Mouse (Mus musculus) hindbrain, embryonic 10.5 days (tissue): Measurements from ENCODE around the gene P3h2. TPM values are rescaled to one million over a fixed set of nuclear protein-coding genes. Genes with fewer than 3 reads are reported as not detected.

Experiments used
- DNase-seq: peaks from one replicate; pipeline ENCODE4 v3.0.0-alpha.2; 2017; ENCODE audit warnings: low spot score
- H3K27ac ChIP-seq: fragments of 300-500 bp; sonication (generic); 2 replicates; pipeline ENCODE4 v1.5.1; 2016; ENCODE audit warnings: mild to moderate bottlenecking, moderate library complexity
- H3K27me3 ChIP-seq: fragments of 300-500 bp; sonication (generic); 2 replicates; pipeline ENCODE4 v1.6.1; 2016; ENCODE audit warnings: mild to moderate bottlenecking; ENCODE audit not compliant: poor library complexity, insufficient read depth, severe bottlenecking
- H3K36me3 ChIP-seq: fragments of 300-500 bp; sonication (generic); 2 replicates; pipeline ENCODE4 v1.6.1; 2016; ENCODE audit warnings: mild to moderate bottlenecking, moderate library complexity
- H3K4me1 ChIP-seq: fragments of 300-500 bp; sonication (generic); replicated peaks from 2 replicates; pipeline ENCODE4 v1.6.1; 2016; ENCODE audit warnings: mild to moderate bottlenecking
- H3K4me3 ChIP-seq: fragments of 300-500 bp; sonication (generic); 2 replicates; pipeline ENCODE4 v1.5.1; 2016; ENCODE audit warnings: mild to moderate bottlenecking, moderate library complexity
- H3K9me3 ChIP-seq: fragments of 300-500 bp; sonication (generic); 2 replicates; pipeline ENCODE4 v1.6.1; 2016; ENCODE audit warnings: mild to moderate bottlenecking, moderate library complexity
- WGBS: fragments of 180-500 bp; shearing (Covaris S2); methylation state at CpG from one replicate; pipeline ENCODE4 v1.1.7; 2016; 5-methylcytosine and 5-hydroxymethylcytosine counted together
- polyA plus RNA-seq: library from polyadenylated mRNA; unstranded; fragments of >200 nt; fragmentation: Nextera tagmentation; extraction: Ambion mirVana; gene quantifications from 2 replicates; pipeline ENCODE4 v1.2.1, GENCODE M21; 2016

The P3h2 gene
- polyA plus RNA-seq, 1 experiment from 2014 or later: 1.9 TPM

DNA sequence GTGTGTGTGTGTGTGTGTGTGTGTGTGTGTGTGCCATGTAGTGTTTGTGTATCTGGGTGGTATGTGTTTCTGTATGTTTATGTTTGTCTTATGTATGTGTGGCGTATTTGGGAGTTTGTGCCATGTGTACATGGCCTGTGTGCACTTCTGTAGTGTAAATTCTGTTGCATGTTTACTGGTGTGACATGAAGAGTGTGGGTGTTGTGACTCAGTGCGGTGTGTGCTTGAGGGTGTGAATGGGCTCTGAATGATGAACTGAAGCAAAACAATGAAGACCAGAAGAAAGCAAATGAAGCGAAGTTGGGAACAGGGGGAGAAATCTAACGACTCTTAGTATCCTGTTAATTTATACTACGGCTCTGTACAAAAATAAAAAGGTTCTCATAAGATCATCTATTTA lies 145.7 kb downstream of the P3h2 start:
- Histone ChIP-seq H3K36me3 (no peaks in the 10 kb centered on the region), H3K9me3 (no peaks in the 10 kb centered on the region), H3K4me1 (no peaks in the 10 kb centered on the region), H3K27me3 (no peaks in the 10 kb centered on the region), H3K27ac (no peak overlapping the region), H3K4me3 (no peak overlapping the region)
- 90% methylated on average over 5 of the region's 5 CpGs for WGBS
- no peak for DNase-seq

DNA sequence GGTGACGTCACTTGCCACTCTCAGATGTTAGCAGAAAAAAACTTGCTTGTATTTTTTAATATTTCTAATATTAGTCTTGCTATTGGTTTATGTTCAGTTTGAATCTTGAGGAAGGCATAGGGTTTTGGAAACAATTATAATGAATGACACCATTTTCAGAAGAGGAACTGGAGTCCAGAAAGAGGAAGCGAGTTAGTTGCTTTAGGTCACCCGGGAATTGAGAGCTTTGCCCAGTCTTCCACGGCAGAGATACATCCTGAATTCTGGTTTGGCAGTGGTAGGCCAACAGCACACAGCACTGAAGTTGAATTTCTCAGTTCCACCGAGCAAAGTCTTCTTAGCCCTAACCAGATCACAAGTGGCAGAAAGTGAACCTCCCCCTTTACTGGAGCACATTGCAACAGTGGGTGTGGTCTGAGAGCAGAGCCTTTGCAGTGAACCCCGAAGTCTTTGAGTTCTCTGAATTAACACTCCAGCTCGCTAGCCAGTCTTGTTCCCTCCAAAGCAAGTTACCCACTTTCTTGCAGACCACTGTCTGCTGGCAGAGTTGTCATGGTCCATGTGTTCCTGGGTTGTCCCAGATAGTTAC lies 146.8 kb downstream of the P3h2 start:
- H3K4me1 ChIP-seq: no peaks in the 10 kb centered on the region
- no peaks in the 10 kb centered on the region for H3K27me3 ChIP-seq
- no peaks in the 10 kb centered on the region for H3K9me3 ChIP-seq
- DNase-seq: no peak
- no peaks in the 10 kb centered on the region for H3K36me3 ChIP-seq
- WGBS: 74% methylated on average over 7 of the region's 7 CpGs
- no peak overlapping the region for H3K27ac ChIP-seq
- no peak overlapping the region for H3K4me3 ChIP-seq

DNA sequence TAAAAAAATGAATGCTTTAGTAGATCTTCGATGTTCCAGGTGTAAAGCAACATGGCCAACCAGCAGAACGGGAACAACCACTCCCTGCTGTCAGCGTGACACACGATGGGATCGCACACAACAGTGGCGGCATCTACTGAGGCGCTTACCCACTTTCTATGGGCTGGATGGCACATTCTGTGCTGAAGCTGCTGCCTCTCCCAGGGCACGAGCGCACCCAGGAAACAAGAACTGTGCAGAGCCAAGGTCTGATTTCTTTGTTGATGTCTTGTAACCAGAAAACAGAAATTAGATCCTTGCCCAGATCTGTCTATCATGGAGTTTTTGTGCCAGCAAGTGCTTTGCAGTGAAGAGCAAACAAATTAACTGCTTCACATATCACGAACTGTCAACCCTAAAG lies 147.4 kb downstream of the P3h2 start:
- Histone ChIP-seq H3K4me3 (no peak overlapping the region), H3K36me3 (no peaks in the 10 kb centered on the region), H3K27ac (no peak overlapping the region), H3K27me3 (no peaks in the 10 kb centered on the region), H3K9me3 (no peaks in the 10 kb centered on the region), H3K4me1 (no peaks in the 10 kb centered on the region)
- no peak for DNase-seq
- 90% methylated on average over 10 of the region's 10 CpGs for WGBS

DNA sequence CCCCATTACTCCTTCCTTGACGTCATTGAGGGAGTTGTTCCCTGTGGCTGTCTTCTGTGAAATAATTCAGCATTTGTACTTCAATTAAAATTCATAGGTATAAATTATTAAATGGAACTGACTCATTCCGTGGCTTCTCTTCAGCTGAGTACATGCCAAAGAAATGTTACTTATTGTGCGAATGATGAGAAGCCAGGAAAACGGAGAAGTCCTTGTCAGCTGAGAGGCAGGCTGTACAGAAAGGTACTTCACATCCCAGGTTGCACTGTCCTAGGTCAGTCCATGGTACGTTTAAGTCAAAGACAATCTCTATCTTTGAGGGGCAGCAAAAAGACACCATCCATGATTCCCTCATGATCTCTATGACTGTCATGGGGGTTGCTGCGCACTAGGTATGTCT lies 148.8 kb downstream of the P3h2 start:
- Histone ChIP-seq H3K36me3 (no peaks in the 10 kb centered on the region), H3K4me3 (no peak overlapping the region), H3K4me1 (no peaks in the 10 kb centered on the region), H3K9me3 (no peaks in the 10 kb centered on the region), H3K27ac (no peak overlapping the region), H3K27me3 (no peaks in the 10 kb centered on the region)
- DNase-seq: no peak
- 94% methylated on average over 6 of the region's 6 CpGs for WGBS

DNA sequence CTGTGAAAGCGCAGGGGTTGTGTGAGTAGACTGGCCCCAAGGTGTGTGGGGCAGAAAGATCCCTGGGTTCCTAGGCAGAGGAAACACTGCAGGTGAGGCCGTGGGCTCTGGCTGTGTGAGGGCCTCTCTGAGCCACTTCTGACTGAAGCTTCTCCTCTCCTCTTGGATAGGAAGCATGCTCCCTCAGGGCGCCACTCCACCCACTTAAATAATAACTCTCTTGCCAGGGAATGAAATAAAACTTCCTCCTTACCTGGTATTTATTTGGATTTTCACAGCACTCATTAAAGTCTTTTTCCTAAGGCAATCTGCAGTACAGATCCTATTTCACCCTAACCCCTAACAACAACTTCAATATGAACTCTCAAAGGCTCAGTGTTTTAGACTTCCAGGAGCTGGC lies 151.0 kb downstream of the P3h2 start:
- no peaks in the 10 kb centered on the region for H3K4me1 ChIP-seq
- no peaks in the 10 kb centered on the region for H3K27me3 ChIP-seq
- no peak overlapping the region for H3K4me3 ChIP-seq
- H3K36me3 ChIP-seq: no peaks in the 10 kb centered on the region
- H3K27ac ChIP-seq: no peak overlapping the region
- DNase-seq: no peak
- H3K9me3 ChIP-seq: no peaks in the 10 kb centered on the region
- WGBS: 94% methylated on average over 3 of the region's 3 CpGs

DNA sequence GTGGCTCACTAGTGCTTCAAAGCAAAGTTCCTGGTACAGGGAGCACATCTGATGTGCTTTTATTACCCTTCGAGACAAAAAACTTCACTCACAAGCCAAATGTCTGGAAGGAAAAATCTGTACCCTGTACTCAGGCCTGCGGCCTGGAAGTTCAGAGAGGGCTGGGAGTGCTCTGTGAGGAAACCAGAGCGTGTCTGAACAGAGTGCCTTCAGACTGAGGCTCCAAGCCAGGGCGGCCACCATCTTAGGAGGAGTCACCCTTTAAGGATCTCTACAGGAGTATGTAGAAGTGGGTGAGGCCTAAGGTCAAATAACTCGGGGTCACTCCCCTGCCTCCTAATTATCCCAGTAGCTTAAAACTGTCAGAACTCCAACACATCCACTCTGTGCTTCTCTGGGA lies 152.2 kb downstream of the P3h2 start:
- Histone ChIP-seq H3K4me3 (no peak overlapping the region), H3K36me3 (no peaks in the 10 kb centered on the region), H3K9me3 (no peaks in the 10 kb centered on the region), H3K27me3 (no peaks in the 10 kb centered on the region), H3K27ac (no peak overlapping the region), H3K4me1 (no peaks in the 10 kb centered on the region)
- WGBS: 84% methylated on average over 5 of the region's 5 CpGs
- no peak for DNase-seq

DNA sequence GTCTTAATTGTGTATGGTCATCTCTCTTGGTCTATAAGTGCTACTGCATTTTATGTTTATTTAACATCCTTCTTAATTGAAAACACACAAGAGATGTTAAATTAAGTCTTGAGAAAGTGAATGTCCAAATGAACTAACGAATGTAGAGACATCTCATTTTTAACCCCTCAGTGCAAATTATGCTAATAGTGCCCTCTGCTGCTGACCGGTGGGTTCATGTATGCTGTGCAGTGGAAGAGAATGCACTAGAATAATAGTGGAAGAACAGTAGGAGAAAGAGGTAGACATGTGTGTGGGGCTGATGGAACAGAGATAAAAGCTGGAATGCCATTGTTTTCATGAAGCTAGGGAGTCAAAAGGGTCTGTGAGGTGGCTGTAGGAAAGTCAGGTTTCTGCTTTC lies 153.6 kb downstream of the P3h2 start:
- H3K27ac ChIP-seq: no peak overlapping the region
- no peaks in the 10 kb centered on the region for H3K36me3 ChIP-seq
- H3K9me3 ChIP-seq: no peaks in the 10 kb centered on the region
- H3K27me3 ChIP-seq: no peaks in the 10 kb centered on the region
- H3K4me3 ChIP-seq: no peak overlapping the region
- 70% methylated on average over 2 of the region's 2 CpGs for WGBS
- H3K4me1 ChIP-seq: no peaks in the 10 kb centered on the region
- no peak for DNase-seq

DNA sequence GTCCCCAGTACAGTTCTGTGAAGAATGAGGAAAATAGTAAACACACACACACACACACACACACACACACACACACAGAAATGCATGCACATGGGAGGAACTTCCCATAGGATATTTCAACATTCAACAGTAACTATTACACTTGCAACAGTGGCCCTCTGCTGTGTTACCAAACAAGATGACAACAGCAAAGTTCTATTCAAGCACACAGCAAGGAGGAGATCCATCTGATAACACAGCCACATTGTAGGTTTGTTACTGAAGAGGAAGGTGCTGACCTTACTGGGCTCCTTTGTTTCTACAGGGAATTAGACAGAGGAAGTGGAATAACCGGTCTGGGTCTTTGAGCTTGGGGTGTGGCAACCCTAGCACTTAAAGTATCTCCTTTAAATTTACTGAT lies 157.5 kb downstream of the P3h2 start:
- Histone ChIP-seq H3K4me1 (no peaks in the 10 kb centered on the region), H3K36me3 (no peaks in the 10 kb centered on the region), H3K4me3 (no peak overlapping the region), H3K27ac (no peak overlapping the region), H3K9me3 (no peaks in the 10 kb centered on the region), H3K27me3 (no peaks in the 10 kb centered on the region)
- no peak for DNase-seq
- 57% methylated on average over 1 of the region's 1 CpGs for WGBS

DNA sequence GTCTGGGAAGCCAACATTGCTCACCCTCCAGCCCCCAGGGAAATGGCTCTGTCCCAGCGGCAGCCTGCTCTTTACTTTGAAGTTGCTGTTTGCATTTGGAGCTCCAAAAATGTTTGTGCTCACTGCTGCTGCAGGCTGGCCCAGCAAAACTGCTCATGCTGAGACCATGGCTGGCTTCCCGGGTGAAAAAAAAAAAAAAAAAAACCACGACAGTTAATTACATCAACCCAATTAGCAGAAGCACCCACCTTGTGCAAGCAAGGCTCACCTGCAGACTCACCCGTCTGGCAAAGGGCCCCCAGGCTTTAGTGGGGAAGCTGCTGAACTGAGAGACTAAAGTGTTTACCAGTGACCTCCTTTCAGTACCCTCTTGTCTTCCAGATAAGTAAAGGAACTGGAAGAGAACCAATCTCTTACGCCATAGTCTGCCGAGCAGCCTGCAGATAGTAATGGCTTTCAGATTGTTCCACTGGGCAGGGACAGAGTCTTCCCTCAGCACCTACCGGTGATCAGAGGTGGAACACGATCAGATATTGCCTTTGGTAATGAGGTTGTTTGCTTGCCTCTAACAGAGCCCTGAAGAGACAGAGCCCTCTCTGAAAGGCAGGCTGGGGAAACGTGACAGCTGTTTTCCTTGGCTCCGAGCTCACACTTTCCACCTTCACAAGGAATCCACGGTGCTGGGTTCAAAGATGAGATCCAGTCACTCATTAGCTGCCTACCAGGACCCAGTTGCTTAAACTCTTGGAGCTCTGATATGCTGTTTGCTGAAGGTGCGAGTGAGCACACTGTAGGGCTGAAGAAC lies 160.2 kb downstream of the P3h2 start:
- Histone ChIP-seq H3K9me3 (no peaks in the 10 kb centered on the region), H3K27me3 (no peaks in the 10 kb centered on the region), H3K27ac (no peak overlapping the region), H3K4me3 (no peak overlapping the region), H3K36me3 (no peaks in the 10 kb centered on the region), H3K4me1 (no peaks in the 10 kb centered on the region)
- WGBS: 66% methylated on average over 12 of the region's 12 CpGs
- no peak for DNase-seq

DNA sequence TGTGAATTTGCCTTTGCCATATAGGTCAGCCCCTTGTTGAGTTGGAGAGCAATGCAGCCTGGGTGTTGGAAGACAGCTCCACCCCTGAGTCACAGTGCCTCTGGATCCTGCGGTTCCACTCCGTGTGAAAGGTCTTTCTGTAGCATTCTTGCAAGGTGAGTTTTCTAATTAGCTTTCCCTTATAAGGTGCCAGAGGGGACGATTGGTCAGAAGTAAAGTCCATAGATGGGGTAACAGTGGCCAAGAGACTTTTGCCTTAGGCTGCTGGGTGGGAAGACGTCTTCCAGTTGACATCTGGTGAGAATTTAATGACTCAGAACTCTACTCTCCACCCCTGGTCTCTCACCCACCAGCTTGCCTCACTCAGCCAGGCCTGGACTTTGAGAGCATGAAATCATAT lies 163.3 kb downstream of the P3h2 start:
- no peak for DNase-seq
- H3K4me1 ChIP-seq: no peaks in the 10 kb centered on the region
- no peaks in the 10 kb centered on the region for H3K36me3 ChIP-seq
- no peaks in the 10 kb centered on the region for H3K27me3 ChIP-seq
- H3K9me3 ChIP-seq: no peaks in the 10 kb centered on the region
- H3K27ac ChIP-seq: no peak overlapping the region
- H3K4me3 ChIP-seq: no peak overlapping the region
- WGBS: 76% methylated on average over 4 of the region's 4 CpGs

DNA sequence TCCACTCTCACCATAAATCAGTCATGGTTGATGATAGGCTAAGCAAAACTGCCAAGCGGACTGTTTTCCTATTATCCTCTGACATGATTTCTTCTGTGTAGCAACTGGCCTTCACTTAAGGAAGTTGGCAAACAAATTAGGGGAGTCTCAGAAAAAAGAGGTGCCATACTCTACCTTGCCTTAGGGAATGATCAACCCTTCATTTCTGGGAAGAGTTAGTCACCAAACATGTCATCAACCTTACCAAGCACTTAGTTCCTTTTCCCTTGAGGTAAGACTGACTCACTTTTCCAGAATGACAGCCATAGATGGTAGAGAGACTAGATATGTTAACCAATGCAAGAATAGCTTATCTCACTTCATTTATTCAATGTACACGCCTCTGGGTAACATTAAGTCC lies 171.4 kb downstream of the P3h2 start:
- WGBS: 86% methylated on average over 2 of the region's 2 CpGs
- H3K9me3 ChIP-seq: no peaks in the 10 kb centered on the region
- H3K4me1 ChIP-seq: no peaks in the 10 kb centered on the region
- no peak for DNase-seq
- H3K27me3 ChIP-seq: no peaks in the 10 kb centered on the region
- no peak overlapping the region for H3K27ac ChIP-seq
- no peaks in the 10 kb centered on the region for H3K36me3 ChIP-seq
- H3K4me3 ChIP-seq: no peak overlapping the region

DNA sequence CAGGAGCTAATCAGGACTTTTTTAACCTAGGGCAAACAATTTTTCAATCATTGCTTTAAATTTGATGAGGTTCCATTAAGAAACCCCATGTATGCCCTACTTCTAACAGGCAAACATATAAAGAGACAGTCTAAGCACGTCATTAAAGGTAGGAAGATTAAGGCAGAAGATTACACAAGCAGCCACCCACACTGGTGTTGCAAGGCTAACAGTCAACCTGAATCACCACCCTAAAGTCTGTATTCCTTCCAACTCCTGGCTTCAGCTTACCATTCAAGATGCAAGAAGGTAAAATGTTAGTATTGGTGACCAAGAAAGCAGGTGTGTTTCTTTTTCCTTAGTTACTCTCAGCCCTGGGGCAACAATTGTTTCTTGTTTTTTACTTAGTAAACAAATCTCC lies 193.4 kb downstream of the P3h2 start:
- Histone ChIP-seq H3K4me1 (no peaks in the 10 kb centered on the region), H3K27me3 (no peaks in the 10 kb centered on the region), H3K4me3 (no peak overlapping the region), H3K36me3 (no peaks in the 10 kb centered on the region), H3K27ac (no peak overlapping the region), H3K9me3 (no peaks in the 10 kb centered on the region)
- DNase-seq: no peak
- WGBS: 78% methylated on average over 1 of the region's 1 CpGs
